Mouse (Mus musculus): ENCODE results near the gene 4930432M17Rik. TPM values are rescaled to one million over a fixed set of nuclear protein-coding genes. Genes with fewer than 3 reads are reported as not detected.

Gene 4930432M17Rik
- total and polyA plus RNA-seq, 2 experiments from 2014 or later: not detected

- H3K27me3 ChIP-seq (ENCODE audit: insufficient read depth, low read length): no peaks in the 10 kb centered on the region
- DNase-seq (ENCODE audit: low spot score) (no peak), ATAC-seq (no peak)
- no peak for TF ChIP-seq CTCF (IDR thresholded peaks at IDR 0.05; ENCODE audit: low read depth)
- H3K36me3 ChIP-seq (ENCODE audit: insufficient read depth, low read length): no peaks in the 10 kb centered on the region
- H3K4me3 ChIP-seq (ENCODE audit: low read length): no peak overlapping the region
- no peak overlapping the region for H3K9ac ChIP-seq (replicated peaks; ENCODE audit: low read length)
- 0 out of 2 replicates have a peak, but pooled peaks cover 9% of the 10 kb centered on the region for H3K4me1 ChIP-seq (ENCODE audit: insufficient read depth, low read length)
- WGBS: 63% methylated on average over 3 of the region's 3 CpGs
- no peaks in the 10 kb centered on the region for H3K9me3 ChIP-seq (ENCODE audit: low read length)
- H3K4me2 ChIP-seq (ENCODE audit: low read depth, low read length): no peak overlapping the region
- H3K27ac ChIP-seq: no peak overlapping the region
These were observed 49.1 kb downstream of the 4930432M17Rik start for GRCm38 (mm10) chr3:121719701-121720100.

GRCm38 (mm10) chr3:121720801-121721690, 50.5 kb downstream of the 4930432M17Rik start:
- Histone ChIP-seq H3K36me3 (ENCODE audit: insufficient read depth, low read length) (no peaks in the 10 kb centered on the region), H3K9ac (replicated peaks; ENCODE audit: low read length) (no peak overlapping the region), H3K27ac (peak overlapping the region; percentile 69), H3K4me3 (ENCODE audit: low read length) (no peak overlapping the region), H3K9me3 (ENCODE audit: low read length) (no peaks in the 10 kb centered on the region), H3K4me2 (ENCODE audit: low read depth, low read length) (peak overlapping the region; percentile 31; the same call in 1 of the 2 replicates), H3K27me3 (ENCODE audit: insufficient read depth, low read length) (no peaks in the 10 kb centered on the region), H3K4me1 (ENCODE audit: insufficient read depth, low read length) (0 out of 2 replicates have a peak, but pooled peaks cover 9% of the 10 kb centered on the region)
- ATAC-seq (no peak), DNase-seq (ENCODE audit: low spot score) (peak; percentile 45)
- no peak for TF ChIP-seq CTCF (IDR thresholded peaks at IDR 0.05; ENCODE audit: low read depth)
- 40% methylated on average over 14 of the region's 14 CpGs for WGBS

GRCm38 (mm10) chr3:121721691-121722070, 51.1 kb downstream of the 4930432M17Rik start:
- ATAC-seq: no peak
- no peaks in the 10 kb centered on the region for H3K36me3 ChIP-seq (ENCODE audit: insufficient read depth, low read length)
- no peaks in the 10 kb centered on the region for H3K27me3 ChIP-seq (ENCODE audit: insufficient read depth, low read length)
- no peak for DNase-seq (ENCODE audit: low spot score)
- H3K4me3 ChIP-seq (ENCODE audit: low read length): no peak overlapping the region
- TF ChIP-seq CTCF (IDR thresholded peaks at IDR 0.05; ENCODE audit: low read depth): no peak
- peak overlapping the region; percentile 69; the same call in 1 of the 2 replicates for H3K27ac ChIP-seq
- 55% methylated on average over 7 of the region's 7 CpGs for WGBS
- H3K9me3 ChIP-seq (ENCODE audit: low read length): no peaks in the 10 kb centered on the region
- no peak overlapping the region for H3K4me2 ChIP-seq (ENCODE audit: low read depth, low read length)
- no peak overlapping the region for H3K9ac ChIP-seq (replicated peaks; ENCODE audit: low read length)
- 0 out of 2 replicates have a peak, but pooled peaks cover 9% of the 10 kb centered on the region for H3K4me1 ChIP-seq (ENCODE audit: insufficient read depth, low read length)

GRCm38 (mm10) chr3:121722971-121723844, 52.6 kb downstream of the 4930432M17Rik start, which contains the start of gene F3:
Gene F3 (plus strand): TSS chr3:121723537.
- Histone ChIP-seq H3K9me3 (ENCODE audit: low read length) (no peaks in the 10 kb centered on the region), H3K4me3 (ENCODE audit: low read length) (peak within 1 kb of the TSS; percentile 47), H3K27me3 (ENCODE audit: insufficient read depth, low read length) (no peaks in the 10 kb centered on the region), H3K27ac (peak within 1 kb of the TSS; percentile 78), H3K9ac (replicated peaks; ENCODE audit: low read length) (peak within 1 kb of the TSS; percentile 57), H3K36me3 (ENCODE audit: insufficient read depth, low read length) (no peaks in the 10 kb centered on the region), H3K4me1 (ENCODE audit: insufficient read depth, low read length) (0 out of 2 replicates have a peak, but pooled peaks cover 9% of the 10 kb centered on the region), H3K4me2 (ENCODE audit: low read depth, low read length) (peak within 1 kb of the TSS; percentile 79)
- WGBS: under 1% methylated on average over 73 of the region's 73 CpGs
- TF ChIP-seq CTCF (IDR thresholded peaks at IDR 0.05; ENCODE audit: low read depth): peak; percentile 79
- peak; percentile 89 for ATAC-seq
- peak; percentile 86 for DNase-seq (ENCODE audit: low spot score)

GRCm38 (mm10) chr3:121723968-121724524, 53.5 kb downstream of the 4930432M17Rik start:
- Histone ChIP-seq H3K9ac (replicated peaks; ENCODE audit: low read length) (peak overlapping the region; percentile 57), H3K36me3 (ENCODE audit: insufficient read depth, low read length) (no peaks in the 10 kb centered on the region), H3K27me3 (ENCODE audit: insufficient read depth, low read length) (no peaks in the 10 kb centered on the region), H3K4me2 (ENCODE audit: low read depth, low read length) (peak overlapping the region; percentile 79), H3K4me1 (ENCODE audit: insufficient read depth, low read length) (0 out of 2 replicates have a peak, but pooled peaks cover 9% of the 10 kb centered on the region), H3K4me3 (ENCODE audit: low read length) (peak overlapping the region; percentile 47), H3K9me3 (ENCODE audit: low read length) (no peaks in the 10 kb centered on the region), H3K27ac (peak overlapping the region; percentile 78)
- peak; percentile 50 for ATAC-seq
- WGBS: 6% methylated on average over 20 of the region's 20 CpGs
- peak; percentile 60 for DNase-seq (ENCODE audit: low spot score)
- TF ChIP-seq CTCF (IDR thresholded peaks at IDR 0.05; ENCODE audit: low read depth): no peak

GRCm38 (mm10) chr3:121724553-121724952, 54.0 kb downstream of the 4930432M17Rik start:
- Histone ChIP-seq H3K9me3 (ENCODE audit: low read length) (no peaks in the 10 kb centered on the region), H3K4me3 (ENCODE audit: low read length) (peak overlapping the region; percentile 47), H3K4me1 (ENCODE audit: insufficient read depth, low read length) (0 out of 2 replicates have a peak, but pooled peaks cover 9% of the 10 kb centered on the region), H3K9ac (replicated peaks; ENCODE audit: low read length) (peak overlapping the region; percentile 57; the same call in 1 of the 2 replicates), H3K27ac (no peak overlapping the region), H3K36me3 (ENCODE audit: insufficient read depth, low read length) (no peaks in the 10 kb centered on the region), H3K27me3 (ENCODE audit: insufficient read depth, low read length) (no peaks in the 10 kb centered on the region), H3K4me2 (ENCODE audit: low read depth, low read length) (peak overlapping the region; percentile 79)
- no peak for DNase-seq (ENCODE audit: low spot score)
- no peak for TF ChIP-seq CTCF (IDR thresholded peaks at IDR 0.05; ENCODE audit: low read depth)
- WGBS: 32% methylated on average over 12 of the region's 12 CpGs
- ATAC-seq: no peak

All from hindbrain, postnatal 0 days (tissue).